ENCODE assay signal across 13 mouse cellular contexts in genomic region chr10:42339773-42340425, GRCm38 (mm10).
A peak's percentile ranks its signal among the peaks of the same experiment; 100 is the strongest.
DNase-seq lines count a peak whose midpoint lies in the region; ATAC-seq and TF ChIP-seq lines count a peak whose summit lies in the region.
"Had no signal": no experiment of that assay in that cellular context is flagged by ENCODE, and none has a peak within 500 bp of the region (broad histone marks: within the 10 kb centered on the region; RNA-seq: fewer than 3 reads in every experiment).

No protein-coding gene starts in this region.

- H3K27me3 ChIP-seq in forebrain, embryonic 11.5 days (ENCODE audit: control insufficient read depth, insufficient read depth, low read length), result no peaks in the 10 kb centered on the region
- H3K27me3 ChIP-seq in hindbrain, embryonic 15.5 days, result peaks cover 3% of the 10 kb centered on the region; the same call in 1 of the 2 replicates
- no peaks in the 10 kb centered on the region for H3K27me3 ChIP-seq in neural tube, embryonic 14.5 days (ENCODE audit: control insufficient read depth, insufficient read depth, low read length)
- no peaks in the 10 kb centered on the region for H3K27me3 ChIP-seq in liver, postnatal 0 days (ENCODE audit: insufficient read depth, low read length)
- H3K27me3 ChIP-seq: megakaryocyte, embryonic 14.5 days had no signal

- peak overlapping the region; percentile 78 for H3K27ac ChIP-seq in layer of hippocampus, adult 2 months
- H3K27ac ChIP-seq in forebrain, embryonic 11.5 days (ENCODE audit: low read depth, low read length), result peak overlapping the region; percentile 7; the same call in 1 of the 2 replicates
- peak overlapping the region; percentile 43 for H3K27ac ChIP-seq in hindbrain, embryonic 15.5 days (replicated peaks)
- H3K27ac ChIP-seq in neural tube, embryonic 14.5 days (ENCODE audit: low read depth, low read length), result 0 out of 2 replicates have a peak overlapping the region, but pooled peaks have one; percentile 30
- H3K27ac ChIP-seq in liver, postnatal 0 days (ENCODE audit: low read depth), result no peak overlapping the region
- H3K27ac ChIP-seq: limb, embryonic 10.5 days had no signal

- no peaks in the 10 kb centered on the region for H3K36me3 ChIP-seq in forebrain, embryonic 11.5 days (ENCODE audit: control insufficient read depth, insufficient read depth, low read length)
- H3K36me3 ChIP-seq in hindbrain, embryonic 15.5 days, result no peaks in the 10 kb centered on the region
- H3K36me3 ChIP-seq in neural tube, embryonic 14.5 days (ENCODE audit: control insufficient read depth, insufficient read depth, low read length), result no peaks in the 10 kb centered on the region
- peaks cover 4% of the 10 kb centered on the region; the same call in 1 of the 2 replicates for H3K36me3 ChIP-seq in liver, postnatal 0 days (replicated peaks; ENCODE audit: insufficient read depth, low read length)
- H3K36me3 ChIP-seq: limb, embryonic 10.5 days had no signal

- H3K4me2 ChIP-seq in forebrain, embryonic 11.5 days (ENCODE audit: low read depth, low read length, severe bottlenecking), result no peak overlapping the region
- no peak overlapping the region for H3K4me2 ChIP-seq in hindbrain, embryonic 15.5 days
- H3K4me2 ChIP-seq in neural tube, embryonic 14.5 days (ENCODE audit: low read depth, low read length), result no peak overlapping the region
- no peak overlapping the region for H3K4me2 ChIP-seq in liver, postnatal 0 days (ENCODE audit: low read depth, low read length)

- H3K9ac ChIP-seq in forebrain, embryonic 11.5 days (ENCODE audit: low read length), result no peak overlapping the region
- H3K9ac ChIP-seq in hindbrain, embryonic 15.5 days, result no peak overlapping the region
- H3K9ac ChIP-seq in neural tube, embryonic 14.5 days (replicated peaks; ENCODE audit: low read depth, low read length), result no peak overlapping the region
- no peak overlapping the region for H3K9ac ChIP-seq in liver, postnatal 0 days (replicated peaks)

- no peak overlapping the region for H3K4me3 ChIP-seq in layer of hippocampus, adult 2 months
- no peak overlapping the region for H3K4me3 ChIP-seq in forebrain, embryonic 11.5 days (ENCODE audit: low read depth, low read length)
- H3K4me3 ChIP-seq in hindbrain, embryonic 15.5 days, result no peak overlapping the region
- no peak overlapping the region for H3K4me3 ChIP-seq in neural tube, embryonic 14.5 days (ENCODE audit: low read depth, low read length)
- H3K4me3 ChIP-seq in liver, postnatal 0 days (ENCODE audit: low read depth, low read length), result no peak overlapping the region
- H3K4me3 ChIP-seq: limb, embryonic 10.5 days; megakaryocyte, embryonic 14.5 days had no signal

- no peak for TF ChIP-seq EP300 in liver, postnatal 0 days (IDR thresholded peaks at IDR 0.05; ENCODE audit: low read depth)

- H3K4me1 ChIP-seq in forebrain, embryonic 11.5 days (replicated peaks; ENCODE audit: control insufficient read depth, insufficient read depth, low read length), result peaks cover 23% of the 10 kb centered on the region
- peaks cover 26% of the 10 kb centered on the region for H3K4me1 ChIP-seq in hindbrain, embryonic 15.5 days (replicated peaks)
- peaks cover 6% of the 10 kb centered on the region; the same call in 1 of the 2 replicates for H3K4me1 ChIP-seq in neural tube, embryonic 14.5 days (ENCODE audit: control insufficient read depth, insufficient read depth, low read length)
- no peaks in the 10 kb centered on the region for H3K4me1 ChIP-seq in liver, postnatal 0 days (ENCODE audit: insufficient read depth)
- H3K4me1 ChIP-seq: limb, embryonic 10.5 days; megakaryocyte, embryonic 14.5 days had no signal

- H3K9me3 ChIP-seq in forebrain, embryonic 11.5 days (ENCODE audit: control insufficient read depth, low read length), result no peaks in the 10 kb centered on the region
- no peaks in the 10 kb centered on the region for H3K9me3 ChIP-seq in hindbrain, embryonic 15.5 days
- no peaks in the 10 kb centered on the region for H3K9me3 ChIP-seq in neural tube, embryonic 14.5 days (ENCODE audit: control insufficient read depth, low read length)
- H3K9me3 ChIP-seq in liver, postnatal 0 days (ENCODE audit: low read length), result no peaks in the 10 kb centered on the region
- H3K9me3 ChIP-seq: limb, embryonic 10.5 days; megakaryocyte, embryonic 14.5 days had no signal

- DNase-seq in layer of hippocampus, adult 2 months (ENCODE audit: low spot score in 2 of 2), result peak in 1 of 2 experiments; percentile 21
- no peak for DNase-seq in layer of hippocampus, postnatal 36 days
- no peak for DNase-seq in forebrain, embryonic 11.5 days (ENCODE audit: low spot score)
- DNase-seq in liver, postnatal 0 days, result no peak
- DNase-seq: cerebellum, postnatal 10 days; gastrocnemius, postnatal 36 days; kidney, adult 2 months; lung, adult 18-20 months had no signal

- WGBS in forebrain, embryonic 11.5 days, result 25% methylated on average over 8 of the region's 8 CpGs
- 14% methylated on average over 8 of the region's 8 CpGs for WGBS in hindbrain, embryonic 15.5 days
- 20% methylated on average over 8 of the region's 8 CpGs for WGBS in neural tube, embryonic 14.5 days
- 89% methylated on average over 8 of the region's 8 CpGs for WGBS in liver, postnatal 0 days (ENCODE audit: insufficient replicate concordance)

- no peak for TF ChIP-seq CTCF in layer of hippocampus, adult 2 months (conservative IDR thresholded peaks at IDR 0.05)
- no peak for TF ChIP-seq CTCF in liver, postnatal 0 days (IDR thresholded peaks at IDR 0.05; ENCODE audit: low read depth)

- peak; percentile 60; the same call in 1 of the 2 replicates for ATAC-seq in forebrain, embryonic 11.5 days (replicated peaks; ENCODE audit: low FRiP score)
- ATAC-seq in hindbrain, embryonic 15.5 days (ENCODE audit: low FRiP score, low read depth), result peak; percentile 71; the same call in 1 of the 2 replicates
- ATAC-seq in neural tube, embryonic 14.5 days (ENCODE audit: low read depth), result peak; percentile 76
- ATAC-seq in liver, postnatal 0 days, result no peak
- no peak for ATAC-seq in erythroblast, adult 5-6 weeks (replicated peaks; ENCODE audit: low FRiP score, poor library complexity, severe bottlenecking)

Comparison
In these comparisons a context has a peak if more than half of its experiments do, and no peak if none do; other contexts are left out.
1. ATAC-seq: peak in forebrain, embryonic 11.5 days (single experiment), hindbrain, embryonic 15.5 days (single experiment) and neural tube, embryonic 14.5 days (single experiment); none in liver, postnatal 0 days (single experiment) and erythroblast, adult 5-6 weeks (single experiment).